Mouse (Mus musculus): ENCODE results near the gene Nhlh2. TPM values are rescaled to one million over a fixed set of nuclear protein-coding genes. Genes with fewer than 3 reads are reported as not detected.

Gene Nhlh2
- polyA plus RNA-seq, 1 experiment = not detected

GRCm38 (mm10) chr3:102023337-102023736, 13.5 kb downstream of the Nhlh2 start:
- no peaks in the 10 kb centered on the region for H3K36me3 ChIP-seq (ENCODE audit: control insufficient read depth)
- H3K27me3 ChIP-seq (ENCODE audit: control insufficient read depth) = peaks cover 29% of the 10 kb centered on the region
- no peaks in the 10 kb centered on the region for H3K4me1 ChIP-seq (ENCODE audit: control insufficient read depth)
- no peak overlapping the region for H3K4me3 ChIP-seq (replicated peaks)
- no peak for TF ChIP-seq TAL1 (IDR thresholded peaks at IDR 0.05; ENCODE audit: low read length)
- no peak for TF ChIP-seq GATA1 (IDR thresholded peaks at IDR 0.05; ENCODE audit: low read length)
- no peaks in the 10 kb centered on the region for H3K9me3 ChIP-seq (ENCODE audit: control insufficient read depth, low read length)

DNA sequence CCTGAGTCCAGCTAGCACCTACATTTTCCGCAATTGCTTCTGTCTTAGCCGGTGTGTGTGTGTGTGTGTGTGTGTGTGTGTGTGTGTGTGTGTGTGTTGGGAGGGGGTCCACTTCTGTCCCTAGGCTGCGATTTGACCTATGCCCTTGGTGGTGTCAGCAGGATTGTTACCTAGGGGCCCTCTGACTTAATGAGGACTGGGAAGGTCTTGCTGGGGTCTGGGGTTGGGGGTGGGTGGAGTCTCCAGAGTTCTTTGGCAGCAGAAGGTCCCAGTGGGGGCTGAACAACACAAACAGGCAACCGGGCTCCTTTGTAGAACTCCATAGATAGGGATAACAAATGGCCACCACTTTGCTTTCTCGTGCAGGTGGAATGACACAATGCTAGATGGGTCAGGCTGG, 14.0 kb downstream of the Nhlh2 start:
- H3K36me3 ChIP-seq (ENCODE audit: control insufficient read depth) = no peaks in the 10 kb centered on the region
- H3K27me3 ChIP-seq (ENCODE audit: control insufficient read depth) = peaks cover 29% of the 10 kb centered on the region
- no peaks in the 10 kb centered on the region for H3K4me1 ChIP-seq (ENCODE audit: control insufficient read depth)
- no peaks in the 10 kb centered on the region for H3K9me3 ChIP-seq (ENCODE audit: control insufficient read depth, low read length)
- H3K4me3 ChIP-seq (replicated peaks) = no peak overlapping the region
- TF ChIP-seq TAL1 (IDR thresholded peaks at IDR 0.05; ENCODE audit: low read length) (no peak), GATA1 (IDR thresholded peaks at IDR 0.05; ENCODE audit: low read length) (no peak)

- Histone ChIP-seq H3K4me3 (replicated peaks) (no peak overlapping the region), H3K9me3 (ENCODE audit: control insufficient read depth, low read length) (no peaks in the 10 kb centered on the region), H3K4me1 (ENCODE audit: control insufficient read depth) (no peaks in the 10 kb centered on the region), H3K27me3 (ENCODE audit: control insufficient read depth) (peaks cover 29% of the 10 kb centered on the region), H3K36me3 (ENCODE audit: control insufficient read depth) (no peaks in the 10 kb centered on the region)
- no peak for TF ChIP-seq TAL1 (IDR thresholded peaks at IDR 0.05; ENCODE audit: low read length)
- no peak for TF ChIP-seq GATA1 (IDR thresholded peaks at IDR 0.05; ENCODE audit: low read length)
Observed at GRCm38 (mm10) chr3:102024981-102025451, 15.1 kb downstream of the Nhlh2 start.

- no peak overlapping the region for H3K4me3 ChIP-seq (replicated peaks)
- TF ChIP-seq TAL1 (IDR thresholded peaks at IDR 0.05; ENCODE audit: low read length) (no peak), GATA1 (IDR thresholded peaks at IDR 0.05; ENCODE audit: low read length) (no peak)
- peaks cover 29% of the 10 kb centered on the region for H3K27me3 ChIP-seq (ENCODE audit: control insufficient read depth)
- H3K4me1 ChIP-seq (ENCODE audit: control insufficient read depth) = no peaks in the 10 kb centered on the region
- no peaks in the 10 kb centered on the region for H3K9me3 ChIP-seq (ENCODE audit: control insufficient read depth, low read length)
- H3K36me3 ChIP-seq (ENCODE audit: control insufficient read depth) = no peaks in the 10 kb centered on the region
Observed at GRCm38 (mm10) chr3:102025659-102026058, 15.8 kb downstream of the Nhlh2 start.

- no peaks in the 10 kb centered on the region for H3K36me3 ChIP-seq (ENCODE audit: control insufficient read depth)
- peaks cover 25% of the 10 kb centered on the region for H3K27me3 ChIP-seq (ENCODE audit: control insufficient read depth)
- TF ChIP-seq TAL1 (IDR thresholded peaks at IDR 0.05; ENCODE audit: low read length) (no peak), GATA1 (IDR thresholded peaks at IDR 0.05; ENCODE audit: low read length) (no peak)
- no peaks in the 10 kb centered on the region for H3K4me1 ChIP-seq (ENCODE audit: control insufficient read depth)
- H3K9me3 ChIP-seq (ENCODE audit: control insufficient read depth, low read length) = no peaks in the 10 kb centered on the region
- no peak overlapping the region for H3K4me3 ChIP-seq (replicated peaks)
Observed at GRCm38 (mm10) chr3:102027880-102028279, 18.0 kb downstream of the Nhlh2 start.

GRCm38 (mm10) chr3:102037806-102038205, 27.9 kb downstream of the Nhlh2 start:
- TF ChIP-seq TAL1 (IDR thresholded peaks at IDR 0.05; ENCODE audit: low read length) = no peak
- TF ChIP-seq GATA1 (IDR thresholded peaks at IDR 0.05; ENCODE audit: low read length) = no peak
- Histone ChIP-seq H3K36me3 (ENCODE audit: control insufficient read depth) (no peaks in the 10 kb centered on the region), H3K27me3 (ENCODE audit: control insufficient read depth) (no peaks in the 10 kb centered on the region), H3K4me3 (replicated peaks) (no peak overlapping the region), H3K4me1 (ENCODE audit: control insufficient read depth) (no peaks in the 10 kb centered on the region), H3K9me3 (ENCODE audit: control insufficient read depth, low read length) (peaks cover 2% of the 10 kb centered on the region; the same call in 1 of the 2 replicates)

DNA sequence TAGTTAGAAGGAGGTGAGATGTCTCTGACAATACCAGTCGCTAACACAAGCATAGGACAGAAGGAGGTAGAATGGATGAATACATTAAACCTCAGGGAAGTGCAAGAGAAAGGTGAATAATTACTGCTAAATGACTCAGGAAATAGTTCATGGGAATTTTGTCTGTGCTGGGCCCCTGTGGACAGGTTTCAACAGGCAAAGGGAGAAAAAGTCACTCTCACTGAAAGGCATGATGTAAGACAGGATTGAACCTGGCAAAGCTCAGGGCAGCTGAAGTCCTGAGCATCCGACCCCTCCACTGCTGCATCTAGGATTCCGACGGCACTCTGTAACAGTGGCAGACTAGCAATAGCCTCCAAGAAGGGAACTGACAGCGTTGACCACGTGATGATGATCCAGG, 28.7 kb downstream of the Nhlh2 start:
- Histone ChIP-seq H3K36me3 (ENCODE audit: control insufficient read depth) (no peaks in the 10 kb centered on the region), H3K4me3 (replicated peaks) (no peak overlapping the region), H3K4me1 (ENCODE audit: control insufficient read depth) (no peaks in the 10 kb centered on the region), H3K27me3 (ENCODE audit: control insufficient read depth) (no peaks in the 10 kb centered on the region), H3K9me3 (ENCODE audit: control insufficient read depth, low read length) (peaks cover 2% of the 10 kb centered on the region; the same call in 1 of the 2 replicates)
- TF ChIP-seq TAL1 (IDR thresholded peaks at IDR 0.05; ENCODE audit: low read length) (no peak), GATA1 (IDR thresholded peaks at IDR 0.05; ENCODE audit: low read length) (no peak)

- H3K36me3 ChIP-seq (ENCODE audit: control insufficient read depth) = no peaks in the 10 kb centered on the region
- peaks cover 2% of the 10 kb centered on the region; the same call in 1 of the 2 replicates for H3K9me3 ChIP-seq (ENCODE audit: control insufficient read depth, low read length)
- H3K4me1 ChIP-seq (ENCODE audit: control insufficient read depth) = no peaks in the 10 kb centered on the region
- TF ChIP-seq TAL1 (IDR thresholded peaks at IDR 0.05; ENCODE audit: low read length) (no peak), GATA1 (IDR thresholded peaks at IDR 0.05; ENCODE audit: low read length) (no peak)
- H3K4me3 ChIP-seq (replicated peaks) = no peak overlapping the region
- no peaks in the 10 kb centered on the region for H3K27me3 ChIP-seq (ENCODE audit: control insufficient read depth)
Observed at GRCm38 (mm10) chr3:102041632-102042031, 31.8 kb downstream of the Nhlh2 start.

- H3K4me1 ChIP-seq (ENCODE audit: control insufficient read depth) = no peaks in the 10 kb centered on the region
- no peaks in the 10 kb centered on the region; the same call in 1 of the 2 replicates for H3K9me3 ChIP-seq (ENCODE audit: control insufficient read depth, low read length)
Observed at GRCm38 (mm10) chr3:102045071-102045470, 35.2 kb downstream of the Nhlh2 start.

GRCm38 (mm10) chr3:102047532-102047931, 37.7 kb downstream of the Nhlh2 start:
- TF ChIP-seq GATA1 (IDR thresholded peaks at IDR 0.05; ENCODE audit: low read length) = no peak
- no peak for TF ChIP-seq TAL1 (IDR thresholded peaks at IDR 0.05; ENCODE audit: low read length)
- Histone ChIP-seq H3K4me3 (replicated peaks) (no peak overlapping the region), H3K9me3 (ENCODE audit: control insufficient read depth, low read length) (no peaks in the 10 kb centered on the region), H3K4me1 (ENCODE audit: control insufficient read depth) (no peaks in the 10 kb centered on the region), H3K27me3 (ENCODE audit: control insufficient read depth) (no peaks in the 10 kb centered on the region), H3K36me3 (ENCODE audit: control insufficient read depth) (no peaks in the 10 kb centered on the region)

More at GRCm38 (mm10) chr3:102045071-102045470, 35.2 kb downstream of the Nhlh2 start:
- TF ChIP-seq GATA1 (IDR thresholded peaks at IDR 0.05; ENCODE audit: low read length) (no peak), TAL1 (IDR thresholded peaks at IDR 0.05; ENCODE audit: low read length) (no peak)
- no peaks in the 10 kb centered on the region for H3K36me3 ChIP-seq (ENCODE audit: control insufficient read depth)
- H3K27me3 ChIP-seq (ENCODE audit: control insufficient read depth) = no peaks in the 10 kb centered on the region
- no peak overlapping the region for H3K4me3 ChIP-seq (replicated peaks)
